Mouse (Mus musculus) stomach, postnatal 0 days (tissue): ENCODE data around the gene Cwc25. TPM values are rescaled to one million over a fixed set of nuclear protein-coding genes. Genes with fewer than 3 reads are reported as not detected.
A peak's percentile ranks its signal among the peaks of the same experiment; 100 is the strongest.

Experiments used
- ATAC-seq: fragments of 200-750 bp; cut with Nextera tagmentation; 2 replicates; pipeline ENCODE4 v1.8.0; 2017; ENCODE audit not compliant: low FRiP score, low TSS enrichment
- DNase-seq: peaks from one replicate; pipeline ENCODE4 v3.0.0-alpha.2; 2016; ENCODE audit warnings: low spot score
- H3K27ac ChIP-seq: fragments of 300-500 bp; sonication (generic); replicated peaks from 2 replicates; pipeline ENCODE4 v1.5.1; 2014; ENCODE audit warnings: mild to moderate bottlenecking, control low read depth
- H3K27me3 ChIP-seq: fragments of 300-500 bp; sonication (generic); 2 replicates; pipeline ENCODE4 v1.6.1; 2014; ENCODE audit warnings: low read length; ENCODE audit not compliant: control insufficient read depth, insufficient read depth
- H3K36me3 ChIP-seq: fragments of 300-500 bp; sonication (generic); 2 replicates; pipeline ENCODE4 v1.6.1; 2014; ENCODE audit warnings: low read length, mixed read lengths; ENCODE audit not compliant: control insufficient read depth, insufficient read depth
- H3K4me1 ChIP-seq: fragments of 300-500 bp; sonication (generic); replicated peaks from 2 replicates; pipeline ENCODE4 v1.6.1; 2014; ENCODE audit warnings: antibody characterized with exemption; ENCODE audit not compliant: control insufficient read depth, insufficient read depth
- H3K4me2 ChIP-seq: fragments of 300-500 bp; sonication (generic); replicated peaks from 2 replicates; pipeline ENCODE4 v1.6.1; 2014; ENCODE audit warnings: low read depth, mild to moderate bottlenecking, control low read depth, moderate library complexity
- H3K4me3 ChIP-seq: fragments of 300-500 bp; sonication (generic); 2 replicates; pipeline ENCODE4 v1.5.1; 2014; ENCODE audit warnings: low read depth, low read length, control low read depth
- H3K9ac ChIP-seq: fragments of 300-500 bp; sonication (generic); 2 replicates; pipeline ENCODE4 v1.6.1; 2014; ENCODE audit warnings: mild to moderate bottlenecking, low read length, control low read depth, mixed read lengths
- H3K9me3 ChIP-seq: fragments of 300-500 bp; sonication (generic); 2 replicates; pipeline ENCODE4 v1.6.1; 2016; ENCODE audit warnings: low read length; ENCODE audit not compliant: control insufficient read depth
- CTCF ChIP-seq: IDR thresholded peaks from 2 replicates; pipeline ENCODE4 v1.5.1; 2016; ENCODE audit warnings: antibody characterized with exemption, low read depth, mild to moderate bottlenecking, moderate library complexity
- EP300 ChIP-seq: optimal IDR thresholded peaks from 2 replicates; pipeline ENCODE3; 2016; ENCODE audit warnings: antibody characterized with exemption
- WGBS: fragments of 180-500 bp; shearing (Covaris S2); extraction: QIAGEN DNeasy Blood & Tissue Kit; methylation state at CpG from one replicate; pipeline ENCODE4 v1.1.7; 2014; 5-methylcytosine and 5-hydroxymethylcytosine counted together
- polyA plus RNA-seq: library from polyadenylated mRNA; unstranded; fragments of >200 nt; fragmentation: Nextera tagmentation; extraction: Ambion mirVana; gene quantifications from 2 replicates; pipeline ENCODE4 v1.2.1, GENCODE M21; 2015

The Cwc25 gene
- polyA plus RNA-seq, 1 experiment from 2014 or later = 9.0 TPM

DNA sequence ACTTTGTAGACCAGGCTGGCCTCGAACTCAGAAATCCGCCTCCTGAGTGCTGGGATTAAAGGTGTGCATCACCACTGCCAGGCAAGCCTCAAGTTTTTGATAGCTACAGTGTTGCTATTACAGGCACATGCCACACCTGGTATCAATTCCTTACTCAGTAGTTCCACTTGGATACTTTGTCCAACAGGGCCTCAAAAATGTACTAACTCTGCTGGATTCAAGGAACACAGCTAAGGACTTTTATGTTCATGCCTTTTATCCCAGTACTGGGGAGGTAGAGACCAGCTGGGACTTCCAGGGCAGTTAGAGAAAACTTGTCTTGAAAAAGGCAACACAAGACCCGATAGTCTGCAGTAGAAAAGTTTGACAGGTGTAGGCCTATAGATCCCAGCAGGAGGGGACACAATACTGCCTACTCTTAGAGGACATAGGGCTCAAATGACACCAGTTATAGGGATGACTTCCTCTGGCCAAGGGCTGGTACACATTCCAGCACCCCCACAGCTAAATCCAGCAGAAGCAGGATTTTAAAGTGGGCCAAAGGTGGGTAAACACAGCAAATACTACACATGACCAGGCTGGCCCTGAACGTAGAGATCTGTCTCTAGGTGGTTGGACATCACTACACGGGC lies 10.3 kb upstream of the Cwc25 start:
- H3K4me2 ChIP-seq = no peak overlapping the region
- no peaks in the 10 kb centered on the region for H3K9me3 ChIP-seq
- no peak for TF ChIP-seq EP300
- TF ChIP-seq CTCF = no peak
- ATAC-seq (peak; percentile 19), DNase-seq (no peak)
- peaks cover 24% of the 10 kb centered on the region for H3K36me3 ChIP-seq
- no peak overlapping the region for H3K4me3 ChIP-seq
- no peaks in the 10 kb centered on the region for H3K4me1 ChIP-seq
- WGBS = 53% methylated on average over 5 of the region's 5 CpGs
- H3K27me3 ChIP-seq = no peaks in the 10 kb centered on the region
- no peak overlapping the region for H3K9ac ChIP-seq
- 0 out of 2 replicates have a peak overlapping the region, but pooled peaks have one; percentile 5 for H3K27ac ChIP-seq

DNA sequence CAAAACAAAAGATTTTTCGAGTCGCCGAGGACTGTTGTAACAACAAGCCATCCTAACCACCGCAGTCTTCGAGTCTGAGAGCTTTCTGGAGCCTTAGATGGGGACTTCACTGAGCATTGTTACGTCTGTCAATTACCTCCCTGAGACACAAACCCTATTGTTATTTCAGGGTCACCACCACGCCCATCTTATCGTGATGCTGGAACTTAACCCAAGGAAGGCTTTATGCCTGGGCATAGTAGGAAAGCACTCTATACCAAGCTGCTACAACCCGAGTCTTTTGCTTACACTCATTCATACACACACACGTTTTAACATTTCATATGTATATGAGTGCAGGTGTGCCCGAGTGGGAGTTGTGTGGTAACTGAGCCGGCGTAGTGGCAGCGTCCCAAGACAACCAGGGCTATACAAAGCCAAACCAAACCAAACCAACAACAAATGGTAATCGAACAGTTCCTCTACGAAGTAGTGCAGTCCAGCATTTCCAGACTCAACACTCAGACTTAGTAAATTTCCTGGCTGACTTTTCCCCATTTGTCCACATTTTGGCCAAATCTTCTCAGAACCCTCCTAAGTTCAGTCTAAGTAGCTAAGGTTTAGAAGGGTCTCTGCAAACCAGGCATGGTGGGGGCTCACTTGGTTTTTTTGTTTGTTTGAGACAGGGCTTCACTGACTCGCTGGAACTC lies 9.6 kb upstream of the Cwc25 start, which contains the start of gene 1700001P01Rik:
Gene 1700001P01Rik, minus strand, starts transcription at position 111 of the 689 bp plus-strand sequence.
- 0 out of 2 replicates have a peak within 1 kb of the TSS, but pooled peaks have one; percentile 5 for H3K27ac ChIP-seq
- TF ChIP-seq EP300 = no peak
- TF ChIP-seq CTCF = no peak
- peaks cover 24% of the 10 kb centered on the region for H3K36me3 ChIP-seq

DNA sequence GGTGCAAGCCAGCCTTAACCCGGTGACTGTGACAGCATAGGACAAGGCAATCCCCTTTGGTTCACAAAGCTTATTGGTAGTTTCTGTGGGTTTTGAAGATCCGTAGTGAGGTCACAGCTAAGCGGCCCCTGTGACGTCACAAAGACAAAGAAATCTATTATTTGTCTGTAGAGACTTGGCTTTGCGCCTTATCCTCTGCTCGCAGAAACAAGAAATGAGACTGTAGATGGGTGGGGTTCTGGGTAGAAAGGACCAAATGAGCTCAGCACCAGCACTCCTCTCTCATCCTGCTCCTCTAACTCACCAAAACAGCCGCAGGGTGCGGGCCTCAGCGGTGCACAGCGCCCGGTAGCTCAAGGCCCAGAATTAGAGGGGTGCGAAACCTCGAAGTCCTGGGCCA lies 8.8 kb upstream of the Cwc25 start:
- ATAC-seq = no peak; the same call in 1 of the 2 replicates
- no peaks in the 10 kb centered on the region for H3K27me3 ChIP-seq
- no peaks in the 10 kb centered on the region for H3K4me1 ChIP-seq
- DNase-seq = no peak
- H3K9ac ChIP-seq = no peak overlapping the region
- no peak overlapping the region for H3K4me2 ChIP-seq
- no peak overlapping the region for H3K27ac ChIP-seq
- H3K9me3 ChIP-seq = no peaks in the 10 kb centered on the region
- TF ChIP-seq EP300 (no peak), CTCF (no peak)
- H3K4me3 ChIP-seq = no peak overlapping the region
- H3K36me3 ChIP-seq = peaks cover 18% of the 10 kb centered on the region
- 73% methylated on average over 13 of the region's 13 CpGs for WGBS

More for the DNA sequence above, 9.6 kb upstream of the Cwc25 start, which contains the start of gene 1700001P01Rik:
- Histone ChIP-seq H3K4me3 (no peak within 1 kb of the TSS), H3K4me1 (no peaks in the 10 kb centered on the region), H3K9me3 (no peaks in the 10 kb centered on the region), H3K4me2 (no peak within 1 kb of the TSS), H3K9ac (no peak within 1 kb of the TSS), H3K27me3 (no peaks in the 10 kb centered on the region)
- WGBS = 49% methylated on average over 17 of the region's 17 CpGs
- ATAC-seq = no peak
- DNase-seq = no peak

DNA sequence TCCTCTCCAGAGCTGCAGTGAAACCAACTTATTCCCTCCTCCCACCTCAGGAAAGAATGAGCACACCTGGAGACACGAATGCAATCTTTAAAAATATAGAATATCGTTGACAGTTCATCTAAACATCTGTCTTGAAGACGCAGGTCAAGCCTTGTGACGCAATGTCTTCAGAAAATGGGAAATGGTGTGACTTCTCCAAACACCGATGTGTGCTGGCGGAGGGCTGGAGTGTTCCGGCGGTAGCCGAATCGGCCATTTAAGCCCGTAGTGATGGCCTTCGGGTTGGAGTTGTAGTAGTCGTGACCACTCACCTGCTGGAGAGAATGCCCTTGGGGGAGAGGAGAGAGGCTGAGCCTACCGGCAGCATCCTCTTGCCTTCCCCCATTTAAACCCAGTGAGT lies 5.1 kb upstream of the Cwc25 start:
- Histone ChIP-seq H3K4me2 (no peak overlapping the region), H3K9ac (no peak overlapping the region), H3K27ac (no peak overlapping the region), H3K27me3 (no peaks in the 10 kb centered on the region), H3K9me3 (no peaks in the 10 kb centered on the region), H3K4me3 (no peak overlapping the region), H3K36me3 (no peaks in the 10 kb centered on the region), H3K4me1 (no peaks in the 10 kb centered on the region)
- TF ChIP-seq EP300 (no peak), CTCF (no peak)
- WGBS = 77% methylated on average over 14 of the region's 14 CpGs
- DNase-seq (no peak), ATAC-seq (no peak)

DNA sequence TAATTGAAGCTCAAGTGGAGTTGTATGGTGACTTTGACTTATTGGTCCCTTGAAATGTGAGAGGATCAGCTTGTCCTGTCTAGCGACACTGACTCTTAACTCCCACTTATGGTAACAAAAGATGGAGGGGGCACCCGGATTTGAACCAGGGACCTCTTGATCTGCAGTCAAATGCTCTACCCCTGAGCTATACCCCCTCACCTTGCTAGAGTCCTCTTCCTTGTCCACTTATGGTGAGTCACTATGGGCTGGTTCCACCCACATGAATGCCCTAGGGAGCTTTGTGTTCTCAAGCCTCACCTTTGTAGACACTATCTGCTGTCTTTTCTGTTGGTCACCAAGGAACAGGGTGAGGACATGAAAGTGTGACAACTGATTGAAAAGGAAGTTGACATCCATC lies 3.3 kb upstream of the Cwc25 start:
- no peak overlapping the region for H3K4me2 ChIP-seq
- H3K4me1 ChIP-seq = peaks cover 6% of the 10 kb centered on the region; the same call in 1 of the 2 replicates
- H3K9me3 ChIP-seq = no peaks in the 10 kb centered on the region
- ATAC-seq = peak; percentile 85
- no peak overlapping the region for H3K27ac ChIP-seq
- 26% methylated on average over 2 of the region's 2 CpGs for WGBS
- no peaks in the 10 kb centered on the region for H3K27me3 ChIP-seq
- DNase-seq = peak; percentile 86
- H3K4me3 ChIP-seq = no peak overlapping the region
- no peak for TF ChIP-seq CTCF
- no peak for TF ChIP-seq EP300
- no peaks in the 10 kb centered on the region for H3K36me3 ChIP-seq
- no peak overlapping the region for H3K9ac ChIP-seq

DNA sequence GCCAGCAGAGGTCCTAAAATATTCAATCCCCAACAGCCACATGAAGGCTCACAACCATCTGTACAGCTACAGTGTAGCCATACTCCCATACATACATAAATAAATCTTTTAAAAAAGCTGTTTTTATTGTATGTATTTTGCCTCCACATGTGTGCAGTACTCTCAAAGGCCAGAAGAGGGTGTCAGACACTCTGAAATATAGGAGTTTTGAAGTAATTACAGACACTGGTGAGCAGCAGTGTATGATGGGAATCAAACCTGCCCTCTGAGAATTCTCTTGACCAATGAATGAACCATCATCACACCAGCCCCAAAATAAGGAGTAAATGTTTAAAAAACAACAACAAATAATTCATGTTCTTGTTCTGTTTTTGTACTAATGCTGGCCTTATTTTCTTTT lies 4.7 kb downstream of the Cwc25 start:
- Histone ChIP-seq H3K4me2 (no peak overlapping the region), H3K27ac (no peak overlapping the region), H3K4me3 (no peak overlapping the region), H3K9me3 (no peaks in the 10 kb centered on the region), H3K9ac (no peak overlapping the region), H3K36me3 (peaks cover 17% of the 10 kb centered on the region), H3K4me1 (peaks cover 6% of the 10 kb centered on the region; the same call in 1 of the 2 replicates), H3K27me3 (no peaks in the 10 kb centered on the region)
- no peak for DNase-seq
- TF ChIP-seq EP300 (no peak), CTCF (peak; percentile 59)
- no peak for ATAC-seq
